Mouse (Mus musculus): ENCODE results near the gene Pgap2. TPM values are rescaled to one million over a fixed set of nuclear protein-coding genes. Genes with fewer than 3 reads are reported as not detected.
A peak's percentile ranks its signal among the peaks of the same experiment; 100 is the strongest.

Pgap2 gene
- polyA plus RNA-seq, 1 experiment = 55.0 TPM

- no peaks in the 10 kb centered on the region for H3K9me3 ChIP-seq (replicated peaks; ENCODE audit: control insufficient read depth, insufficient read depth, low read length, poor library complexity, severe bottlenecking)
- peak overlapping the region; percentile 98 for H3K27ac ChIP-seq (ENCODE audit: insufficient read depth, low read length)
- H3K4me3 ChIP-seq (ENCODE audit: low read depth, low read length) = peak overlapping the region; percentile 45
- H3K9ac ChIP-seq (ENCODE audit: low read depth, poor library complexity, severe bottlenecking) = peak overlapping the region; percentile 60
- no peaks in the 10 kb centered on the region for H3K27me3 ChIP-seq (ENCODE audit: control insufficient read depth, insufficient read depth, low read length, poor library complexity, severe bottlenecking)
- H3K36me3 ChIP-seq (ENCODE audit: control insufficient read depth, insufficient read depth, low read length, poor library complexity, severe bottlenecking) = peaks cover 14% of the 10 kb centered on the region
- H3K4me1 ChIP-seq (ENCODE audit: control insufficient read depth, insufficient read depth, low read length) = peaks cover 2% of the 10 kb centered on the region
- TF ChIP-seq EP300 (IDR thresholded peaks at IDR 0.05; ENCODE audit: insufficient read depth, low read depth, low read length) = no peak
- no peak for TF ChIP-seq CTCF (IDR thresholded peaks at IDR 0.05; ENCODE audit: low read depth, low read length)
- TF ChIP-seq POLR2A (IDR thresholded peaks at IDR 0.05; ENCODE audit: insufficient read depth, low read length) = no peak
Observed at GRCm38 (mm10) chr7:102200996-102201785, 8.8 kb upstream of the Pgap2 start.

GRCm38 (mm10) chr7:102204296-102204857, 5.6 kb upstream of the Pgap2 start:
- H3K27me3 ChIP-seq (ENCODE audit: control insufficient read depth, insufficient read depth, low read length, poor library complexity, severe bottlenecking) = no peaks in the 10 kb centered on the region
- H3K9me3 ChIP-seq (replicated peaks; ENCODE audit: control insufficient read depth, insufficient read depth, low read length, poor library complexity, severe bottlenecking) = no peaks in the 10 kb centered on the region
- peaks cover 2% of the 10 kb centered on the region for H3K4me1 ChIP-seq (ENCODE audit: control insufficient read depth, insufficient read depth, low read length)
- H3K36me3 ChIP-seq (ENCODE audit: control insufficient read depth, insufficient read depth, low read length, poor library complexity, severe bottlenecking) = peaks cover 20% of the 10 kb centered on the region
- H3K9ac ChIP-seq (ENCODE audit: low read depth, poor library complexity, severe bottlenecking) = no peak overlapping the region
- H3K27ac ChIP-seq (ENCODE audit: insufficient read depth, low read length) = no peak overlapping the region
- no peak overlapping the region for H3K4me3 ChIP-seq (ENCODE audit: low read depth, low read length)
- no peak for TF ChIP-seq POLR2A (IDR thresholded peaks at IDR 0.05; ENCODE audit: insufficient read depth, low read length)
- TF ChIP-seq CTCF (IDR thresholded peaks at IDR 0.05; ENCODE audit: low read depth, low read length) = no peak
- TF ChIP-seq EP300 (IDR thresholded peaks at IDR 0.05; ENCODE audit: insufficient read depth, low read depth, low read length) = no peak

GRCm38 (mm10) chr7:102205646-102206045, 4.4 kb upstream of the Pgap2 start:
- Histone ChIP-seq H3K9me3 (replicated peaks; ENCODE audit: control insufficient read depth, insufficient read depth, low read length, poor library complexity, severe bottlenecking) (no peaks in the 10 kb centered on the region), H3K36me3 (ENCODE audit: control insufficient read depth, insufficient read depth, low read length, poor library complexity, severe bottlenecking) (peaks cover 16% of the 10 kb centered on the region), H3K9ac (ENCODE audit: low read depth, poor library complexity, severe bottlenecking) (no peak overlapping the region), H3K27ac (ENCODE audit: insufficient read depth, low read length) (no peak overlapping the region), H3K27me3 (ENCODE audit: control insufficient read depth, insufficient read depth, low read length, poor library complexity, severe bottlenecking) (no peaks in the 10 kb centered on the region), H3K4me1 (ENCODE audit: control insufficient read depth, insufficient read depth, low read length) (peaks cover 2% of the 10 kb centered on the region), H3K4me3 (ENCODE audit: low read depth, low read length) (no peak overlapping the region)
- no peak for TF ChIP-seq CTCF (IDR thresholded peaks at IDR 0.05; ENCODE audit: low read depth, low read length)
- TF ChIP-seq EP300 (IDR thresholded peaks at IDR 0.05; ENCODE audit: insufficient read depth, low read depth, low read length) = no peak
- no peak for TF ChIP-seq POLR2A (IDR thresholded peaks at IDR 0.05; ENCODE audit: insufficient read depth, low read length)

- H3K9ac ChIP-seq (ENCODE audit: low read depth, poor library complexity, severe bottlenecking) = peak overlapping the region; percentile 93
- TF ChIP-seq POLR2A (IDR thresholded peaks at IDR 0.05; ENCODE audit: insufficient read depth, low read length) (no peak), EP300 (IDR thresholded peaks at IDR 0.05; ENCODE audit: insufficient read depth, low read depth, low read length) (no peak), CTCF (IDR thresholded peaks at IDR 0.05; ENCODE audit: low read depth, low read length) (no peak)
- no peaks in the 10 kb centered on the region for H3K27me3 ChIP-seq (ENCODE audit: control insufficient read depth, insufficient read depth, low read length, poor library complexity, severe bottlenecking)
- H3K36me3 ChIP-seq (ENCODE audit: control insufficient read depth, insufficient read depth, low read length, poor library complexity, severe bottlenecking) = peaks cover 14% of the 10 kb centered on the region; the same call in 1 of the 2 replicates
- H3K9me3 ChIP-seq (replicated peaks; ENCODE audit: control insufficient read depth, insufficient read depth, low read length, poor library complexity, severe bottlenecking) = no peaks in the 10 kb centered on the region
- peak overlapping the region; percentile 57 for H3K4me3 ChIP-seq (ENCODE audit: low read depth, low read length)
- no peak overlapping the region for H3K27ac ChIP-seq (ENCODE audit: insufficient read depth, low read length)
- no peaks in the 10 kb centered on the region for H3K4me1 ChIP-seq (ENCODE audit: control insufficient read depth, insufficient read depth, low read length)
Observed at GRCm38 (mm10) chr7:102208806-102209363, 1.1 kb upstream of the Pgap2 start.

- Histone ChIP-seq H3K27ac (ENCODE audit: insufficient read depth, low read length) (peak overlapping the region; percentile 90), H3K4me3 (ENCODE audit: low read depth, low read length) (peak overlapping the region; percentile 88; the same call in 1 of the 2 replicates), H3K4me1 (ENCODE audit: control insufficient read depth, insufficient read depth, low read length) (no peaks in the 10 kb centered on the region), H3K27me3 (ENCODE audit: control insufficient read depth, insufficient read depth, low read length, poor library complexity, severe bottlenecking) (no peaks in the 10 kb centered on the region), H3K9me3 (replicated peaks; ENCODE audit: control insufficient read depth, insufficient read depth, low read length, poor library complexity, severe bottlenecking) (no peaks in the 10 kb centered on the region), H3K9ac (ENCODE audit: low read depth, poor library complexity, severe bottlenecking) (peak overlapping the region; percentile 63), H3K36me3 (ENCODE audit: control insufficient read depth, insufficient read depth, low read length, poor library complexity, severe bottlenecking) (peaks cover 6% of the 10 kb centered on the region; the same call in 1 of the 2 replicates)
- TF ChIP-seq CTCF (IDR thresholded peaks at IDR 0.05; ENCODE audit: low read depth, low read length) = no peak
- TF ChIP-seq POLR2A (IDR thresholded peaks at IDR 0.05; ENCODE audit: insufficient read depth, low read length) = no peak
- no peak for TF ChIP-seq EP300 (IDR thresholded peaks at IDR 0.05; ENCODE audit: insufficient read depth, low read depth, low read length)
Observed at GRCm38 (mm10) chr7:102211071-102211470, 1.1 kb downstream of the Pgap2 start.
